Mouse (Mus musculus): ENCODE measurements at regions not wholly inside any gene's neighbourhood (a gene's known extent, or its start where the extent isn't known, plus 50 kb on each side); places are given as distances from the start of the nearest gene placed in this dataset.

- DNase-seq (ENCODE audit: low spot score in 2 of 2) = no peak
These were observed 164.3 kb upstream of the Mki67 start for GRCm38 (mm10) chr7:135880446-135880845.

GRCm38 (mm10) chr7:135882306-135882705 lies 166.1 kb upstream of the Mki67 start:
- DNase-seq (ENCODE audit: low spot score in 2 of 2) = no peak

- DNase-seq (ENCODE audit: low spot score in 2 of 2) = no peak
These were observed 172.4 kb upstream of the Mki67 start for GRCm38 (mm10) chr7:135888598-135888997.

GRCm38 (mm10) chr7:135889016-135889726 lies 173.0 kb upstream of the Mki67 start:
- no peak for DNase-seq (ENCODE audit: low spot score in 2 of 2)

GRCm38 (mm10) chr7:135898876-135899275 lies 182.7 kb upstream of the Mki67 start:
- no peak for DNase-seq (ENCODE audit: low spot score in 2 of 2)

- no peak for DNase-seq (ENCODE audit: low spot score in 2 of 2)
These were observed 183.6 kb upstream of the Mki67 start for GRCm38 (mm10) chr7:135899765-135900164.

GRCm38 (mm10) chr7:135900861-135901321 lies 184.7 kb upstream of the Mki67 start:
- DNase-seq (ENCODE audit: low spot score in 2 of 2) = no peak

GRCm38 (mm10) chr7:135902106-135903055 lies 186.2 kb upstream of the Mki67 start:
- DNase-seq (ENCODE audit: low spot score in 2 of 2) = no peak

- no peak for DNase-seq (ENCODE audit: low spot score in 2 of 2)
These were observed 195.2 kb upstream of the Mki67 start for GRCm38 (mm10) chr7:135911376-135911775.

GRCm38 (mm10) chr7:135913923-135914634 lies 197.9 kb upstream of the Mki67 start:
- DNase-seq (ENCODE audit: low spot score in 2 of 2) = no peak

GRCm38 (mm10) chr7:135923876-135924275 lies 207.7 kb upstream of the Mki67 start:
- no peak for DNase-seq (ENCODE audit: low spot score in 2 of 2)

GRCm38 (mm10) chr7:135924641-135925040 lies 208.5 kb upstream of the Mki67 start:
- DNase-seq (ENCODE audit: low spot score in 2 of 2) = no peak

- no peak for DNase-seq (ENCODE audit: low spot score in 2 of 2)
These were observed 213.9 kb upstream of the Mki67 start for GRCm38 (mm10) chr7:135930091-135930490.

- no peak for DNase-seq (ENCODE audit: low spot score in 2 of 2)
These were observed 216.5 kb upstream of the Mki67 start for GRCm38 (mm10) chr7:135932595-135933175.

- no peak for DNase-seq (ENCODE audit: low spot score in 2 of 2)
These were observed 219.0 kb upstream of the Mki67 start for GRCm38 (mm10) chr7:135935180-135935579.

- no peak for DNase-seq (ENCODE audit: low spot score in 2 of 2)
These were observed 221.3 kb upstream of the Mki67 start for GRCm38 (mm10) chr7:135937465-135937864.

GRCm38 (mm10) chr7:135939341-135939740 lies 223.2 kb upstream of the Mki67 start:
- no peak for DNase-seq (ENCODE audit: low spot score in 2 of 2)

GRCm38 (mm10) chr7:135942826-135943225 lies 226.7 kb upstream of the Mki67 start:
- no peak for DNase-seq (ENCODE audit: low spot score in 2 of 2)

- no peak for DNase-seq (ENCODE audit: low spot score in 2 of 2)
These were observed 230.0 kb upstream of the Mki67 start for GRCm38 (mm10) chr7:135946071-135946646.

- no peak for DNase-seq (ENCODE audit: low spot score in 2 of 2)
These were observed 244.9 kb upstream of the Mki67 start for GRCm38 (mm10) chr7:135961026-135961425.

GRCm38 (mm10) chr7:135965528-135965927 lies 249.4 kb upstream of the Mki67 start:
- DNase-seq (ENCODE audit: low spot score in 2 of 2) = no peak

Data from spleen, postnatal 14 days (tissue).